Mouse (Mus musculus) liver, adult 2 months (tissue): ENCODE results near the gene Dclk1. TPM values are rescaled to one million over a fixed set of nuclear protein-coding genes. Genes with fewer than 3 reads are reported as not detected.

ENCODE experiments used
- DNase-seq: peaks from one replicate; pipeline ENCODE4 v3.0.0-alpha.2; 2011; ENCODE audit warnings: low read depth, low spot score; ENCODE audit errors: extremely low read depth
- H3K27ac ChIP-seq: fragments of 200-500 bp; replicated peaks from 2 replicates; pipeline ENCODE4 v1.5.1; 2012; ENCODE audit warnings: low read depth, mild to moderate bottlenecking, control low read depth, inconsistent platforms, low read length; ENCODE audit not compliant: insufficient read depth
- H3K27me3 ChIP-seq: fragments of 200-500 bp; 2 replicates; pipeline ENCODE4 v1.6.1; 2012; ENCODE audit warnings: mild to moderate bottlenecking, moderate library complexity, low read length, inconsistent platforms; ENCODE audit not compliant: control insufficient read depth, insufficient read depth
- H3K36me3 ChIP-seq: fragments of 200-500 bp; 2 replicates; pipeline ENCODE4 v1.6.1; 2012; ENCODE audit warnings: low read length, inconsistent platforms; ENCODE audit not compliant: control insufficient read depth, insufficient read depth
- H3K4me1 ChIP-seq: fragments of 200-500 bp; 2 replicates; pipeline ENCODE4 v1.6.1; 2011; ENCODE audit warnings: low read length; ENCODE audit not compliant: control insufficient read depth, insufficient read depth
- H3K4me3 ChIP-seq: fragments of 200-500 bp; 2 replicates; pipeline ENCODE4 v1.5.1; 2011; ENCODE audit warnings: low read depth, mild to moderate bottlenecking, control low read depth, low read length, moderate library complexity; ENCODE audit not compliant: insufficient read depth
- H3K79me2 ChIP-seq: fragments of 200-500 bp; 2 replicates; pipeline ENCODE4 v1.6.1; 2012; ENCODE audit warnings: inconsistent platforms, mild to moderate bottlenecking, low read length, moderate library complexity; ENCODE audit not compliant: control insufficient read depth, insufficient read depth
- H3K9ac ChIP-seq: fragments of 200-500 bp; 2 replicates; pipeline ENCODE4 v1.6.1; 2012; ENCODE audit warnings: low read depth, mild to moderate bottlenecking, control low read depth, inconsistent platforms, low read length
- CTCF ChIP-seq: fragments of 200-500 bp; IDR thresholded peaks from 2 replicates; pipeline ENCODE4 v1.5.1; 2011; ENCODE audit warnings: low read depth, low read length, control low read depth
- POLR2A ChIP-seq: fragments of 200-500 bp; IDR thresholded peaks from 2 replicates; pipeline ENCODE4 v1.6.1; 2011; ENCODE audit warnings: low read length, control low read depth; ENCODE audit not compliant: insufficient read depth; ENCODE audit errors: extremely low read depth
- WGBS: fragments of 180-500 bp; shearing (Covaris S2); methylation state at CpG from one replicate; pipeline ENCODE4 v1.1.7; 2018; 5-methylcytosine and 5-hydroxymethylcytosine counted together
- polyA plus RNA-seq: library from polyadenylated mRNA; depleted of rRNA; stranded (reverse); fragments of >200 nt; gene quantifications from 2 replicates; pipeline ENCODE4 v1.2.3, GENCODE M21; 2012
- total RNA-seq: library from RNA; depleted of rRNA; stranded (reverse); fragments of >200 nt; gene quantifications from 2 replicates; pipeline ENCODE4 v1.2.3, GENCODE M21; 2014

The Dclk1 gene
- total and polyA plus RNA-seq, 2 experiments: 0.46 TPM; not detected in 1

GRCm38 (mm10) chr3:55443271-55443670, 201.1 kb downstream of the Dclk1 start:
- no peaks in the 10 kb centered on the region for H3K36me3 ChIP-seq
- no peak overlapping the region for H3K27ac ChIP-seq
- WGBS: 73% methylated on average over 8 of the region's 8 CpGs
- H3K9ac ChIP-seq: no peak overlapping the region
- no peak overlapping the region for H3K4me3 ChIP-seq
- H3K27me3 ChIP-seq: no peaks in the 10 kb centered on the region
- no peak for DNase-seq
- H3K79me2 ChIP-seq: no peaks in the 10 kb centered on the region
- TF ChIP-seq POLR2A (no peak), CTCF (no peak)
- no peaks in the 10 kb centered on the region for H3K4me1 ChIP-seq

- Histone ChIP-seq H3K27ac (no peak overlapping the region), H3K4me1 (no peaks in the 10 kb centered on the region), H3K36me3 (no peaks in the 10 kb centered on the region), H3K27me3 (no peaks in the 10 kb centered on the region), H3K4me3 (no peak overlapping the region), H3K9ac (no peak overlapping the region), H3K79me2 (no peaks in the 10 kb centered on the region)
- WGBS: 75% methylated on average over 2 of the region's 2 CpGs
- no peak for DNase-seq
- TF ChIP-seq POLR2A (no peak), CTCF (no peak)
Measured at GRCm38 (mm10) chr3:55443725-55444124, 201.6 kb downstream of the Dclk1 start.

- H3K9ac ChIP-seq: no peak overlapping the region
- no peaks in the 10 kb centered on the region for H3K36me3 ChIP-seq
- H3K27ac ChIP-seq: no peak overlapping the region
- WGBS: 87% methylated on average over 7 of the region's 7 CpGs
- no peak for TF ChIP-seq POLR2A
- H3K4me1 ChIP-seq: no peaks in the 10 kb centered on the region
- H3K79me2 ChIP-seq: no peaks in the 10 kb centered on the region
- H3K27me3 ChIP-seq: no peaks in the 10 kb centered on the region
- H3K4me3 ChIP-seq: no peak overlapping the region
- no peak for DNase-seq
Measured at GRCm38 (mm10) chr3:55446681-55447080, 204.5 kb downstream of the Dclk1 start.

- Histone ChIP-seq H3K4me3 (no peak overlapping the region), H3K79me2 (no peaks in the 10 kb centered on the region), H3K9ac (no peak overlapping the region), H3K27ac (no peak overlapping the region), H3K27me3 (no peaks in the 10 kb centered on the region), H3K36me3 (no peaks in the 10 kb centered on the region), H3K4me1 (no peaks in the 10 kb centered on the region)
- DNase-seq: no peak
- 79% methylated on average over 5 of the region's 5 CpGs for WGBS
- TF ChIP-seq CTCF (no peak), POLR2A (no peak)
Measured at GRCm38 (mm10) chr3:55447486-55448460, 205.6 kb downstream of the Dclk1 start.

GRCm38 (mm10) chr3:55449148-55449547, 207.0 kb downstream of the Dclk1 start:
- no peak overlapping the region for H3K9ac ChIP-seq
- H3K27ac ChIP-seq: no peak overlapping the region
- H3K4me1 ChIP-seq: no peaks in the 10 kb centered on the region
- DNase-seq: no peak
- WGBS: 84% methylated on average over 2 of the region's 2 CpGs
- H3K36me3 ChIP-seq: no peaks in the 10 kb centered on the region
- TF ChIP-seq POLR2A (no peak), CTCF (no peak)
- no peaks in the 10 kb centered on the region for H3K27me3 ChIP-seq
- H3K4me3 ChIP-seq: no peak overlapping the region
- H3K79me2 ChIP-seq: no peaks in the 10 kb centered on the region

GRCm38 (mm10) chr3:55451035-55451434, 208.9 kb downstream of the Dclk1 start:
- no peak for DNase-seq
- no peaks in the 10 kb centered on the region for H3K36me3 ChIP-seq
- no peaks in the 10 kb centered on the region for H3K27me3 ChIP-seq
- H3K9ac ChIP-seq: no peak overlapping the region
- H3K27ac ChIP-seq: no peak overlapping the region
- H3K79me2 ChIP-seq: no peaks in the 10 kb centered on the region
- TF ChIP-seq POLR2A (no peak), CTCF (no peak)
- WGBS: 92% methylated on average over 14 of the region's 14 CpGs
- no peak overlapping the region for H3K4me3 ChIP-seq
- no peaks in the 10 kb centered on the region for H3K4me1 ChIP-seq
